In the genomic region with DNA sequence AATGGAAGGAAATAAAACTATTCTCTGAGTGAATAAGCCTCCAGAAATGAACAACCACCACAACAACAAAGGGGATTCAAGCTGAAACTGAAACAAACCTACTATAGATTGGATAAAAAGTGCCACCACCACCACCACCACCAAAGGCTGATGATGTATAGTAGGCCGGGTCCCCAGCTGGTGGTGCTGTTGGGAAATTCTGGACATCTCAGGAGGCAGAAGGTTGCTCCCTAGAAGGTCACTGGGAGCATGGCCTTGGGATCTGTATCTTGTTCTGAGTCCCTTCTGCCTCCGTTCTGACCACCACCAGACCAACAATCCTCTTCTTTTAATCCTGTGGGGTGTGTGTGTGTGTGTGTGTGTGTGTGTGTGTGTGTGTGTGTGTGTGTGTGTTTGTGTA, we compare ENCODE assay signal across 9 mouse cellular contexts. TPM values are rescaled to one million over a fixed set of nuclear protein-coding genes. Genes with fewer than 3 reads are reported as not detected.
A peak's percentile ranks its signal among the peaks of the same experiment; 100 is the strongest.
DNase-seq lines count a peak whose midpoint lies in the region; ATAC-seq and TF ChIP-seq lines count a peak whose summit lies in the region.
"Had no signal": no experiment of that assay in that cellular context is flagged by ENCODE, and none has a peak within 500 bp of the region (broad histone marks: within the 10 kb centered on the region; RNA-seq: fewer than 3 reads in every experiment).

No protein-coding gene starts in this region.

- no peaks in the 10 kb centered on the region for H3K27me3 ChIP-seq in lung, embryonic 14.5 days (ENCODE audit: insufficient read depth, low read length)
- H3K27me3 ChIP-seq in midbrain, embryonic 13.5 days = no peaks in the 10 kb centered on the region
- no peaks in the 10 kb centered on the region for H3K27me3 ChIP-seq in forebrain, embryonic 10.5 days (ENCODE audit: poor library complexity, severe bottlenecking)

- H3K36me3 ChIP-seq in lung, embryonic 14.5 days (ENCODE audit: insufficient read depth) = no peaks in the 10 kb centered on the region
- H3K36me3 ChIP-seq in midbrain, embryonic 13.5 days = no peaks in the 10 kb centered on the region
- no peaks in the 10 kb centered on the region for H3K36me3 ChIP-seq in forebrain, embryonic 10.5 days (replicated peaks)

- no peak overlapping the region for H3K27ac ChIP-seq in lung, embryonic 14.5 days (ENCODE audit: low read depth)
- H3K27ac ChIP-seq in midbrain, embryonic 13.5 days = no peak overlapping the region
- H3K27ac ChIP-seq in forebrain, embryonic 10.5 days = no peak overlapping the region

- no peaks in the 10 kb centered on the region for H3K9me3 ChIP-seq in lung, embryonic 14.5 days (ENCODE audit: low read depth, low read length)
- H3K9me3 ChIP-seq in midbrain, embryonic 13.5 days = no peaks in the 10 kb centered on the region
- H3K9me3 ChIP-seq in forebrain, embryonic 10.5 days = no peaks in the 10 kb centered on the region

- TF ChIP-seq CTCF in lung, embryonic 14.5 days (IDR thresholded peaks at IDR 0.05; ENCODE audit: low read depth) = 0 out of 2 replicates have a peak, but pooled peaks have one; percentile 1

- peak; percentile 39 for DNase-seq in embryo, embryonic 10 days (ENCODE audit: low spot score)
- no peak for DNase-seq in embryo, embryonic 9.5 days (ENCODE audit: extremely low spot score)
- DNase-seq in lung, embryonic 14.5 days = peak; percentile 18
- no peak for DNase-seq in lung, postnatal 10 days
- DNase-seq in adrenal gland, postnatal 14 days = peak; percentile 53
- DNase-seq in lung, postnatal 25 days (ENCODE audit: low spot score) = peak; percentile 10
- no peak for DNase-seq in forebrain, embryonic 10.5 days (ENCODE audit: extremely low spot score, low spot score)
- DNase-seq: cerebellum, adult 11 months had no signal

- H3K4me1 ChIP-seq in lung, embryonic 14.5 days (ENCODE audit: insufficient read depth) = no peaks in the 10 kb centered on the region
- H3K4me1 ChIP-seq in midbrain, embryonic 13.5 days (replicated peaks) = peaks cover 17% of the 10 kb centered on the region
- H3K4me1 ChIP-seq in forebrain, embryonic 10.5 days = peaks cover 41% of the 10 kb centered on the region

- no peak overlapping the region for H3K9ac ChIP-seq in lung, embryonic 14.5 days
- H3K9ac ChIP-seq in midbrain, embryonic 13.5 days (replicated peaks) = no peak overlapping the region

- WGBS in lung, embryonic 14.5 days = 51% methylated on average over 2 of the region's 2 CpGs
- WGBS in midbrain, embryonic 13.5 days = 68% methylated on average over 2 of the region's 2 CpGs
- 58% methylated on average over 2 of the region's 2 CpGs for WGBS in forebrain, embryonic 10.5 days

- no peak for ATAC-seq in lung, embryonic 14.5 days (ENCODE audit: insufficient read depth)
- ATAC-seq in midbrain, embryonic 13.5 days = no peak

- no peak overlapping the region for H3K4me3 ChIP-seq in lung, embryonic 14.5 days (ENCODE audit: low read depth, low read length)
- H3K4me3 ChIP-seq in midbrain, embryonic 13.5 days (replicated peaks) = no peak overlapping the region
- H3K4me3 ChIP-seq in forebrain, embryonic 10.5 days = no peak overlapping the region

- no peak overlapping the region for H3K4me2 ChIP-seq in lung, embryonic 14.5 days
- no peak overlapping the region for H3K4me2 ChIP-seq in midbrain, embryonic 13.5 days (replicated peaks)

RNA-seq across cellular contexts. Expression of a gene that starts 49.3 kb away (rescaled TPM):
- polyA plus RNA-seq in lung, embryonic 14.5 days (2014; fragmentation: Nextera tagmentation; extraction: Ambion mirVana) = 20.4 and 21.4 TPM in 2 replicates
- total RNA-seq in adrenal gland, postnatal 14 days (2021) = 35.7 and 38.2 TPM in 2 replicates
- polyA plus RNA-seq in midbrain, embryonic 13.5 days (2015; fragmentation: Nextera tagmentation; extraction: Ambion mirVana) = 5.8 and 6.9 TPM in 2 replicates
- polyA plus RNA-seq in forebrain, embryonic 10.5 days (2016; fragmentation: Nextera tagmentation; extraction: Ambion mirVana) = 16.2 TPM in 2 replicates

Comparison
In these comparisons a context has a peak if more than half of its experiments do, and no peak if none do; other contexts are left out.
1. DNase-seq: peak in embryo, embryonic 10 days (single experiment), lung, embryonic 14.5 days (single experiment), adrenal gland, postnatal 14 days (single experiment) and lung, postnatal 25 days (single experiment); none in embryo, embryonic 9.5 days (single experiment), lung, postnatal 10 days (single experiment) and forebrain, embryonic 10.5 days (single experiment).